Mouse (Mus musculus) intestine, postnatal 0 days (tissue): ENCODE measurements around the gene Sipa1l1. TPM values are rescaled to one million over a fixed set of nuclear protein-coding genes. Genes with fewer than 3 reads are reported as not detected.

ENCODE experiments used
- ATAC-seq: fragments of 200-750 bp; cut with Nextera tagmentation; 2 replicates; pipeline ENCODE4 v1.8.0; 2017; ENCODE audit warnings: mild to moderate bottlenecking, moderate TSS enrichment, moderate library complexity
- H3K27ac ChIP-seq: fragments of 300-500 bp; sonication (generic); 2 replicates; pipeline ENCODE4 v1.5.1; 2014; ENCODE audit warnings: mild to moderate bottlenecking, low read depth, low read length, moderate library complexity
- H3K27me3 ChIP-seq: fragments of 300-500 bp; sonication (generic); replicated peaks from 2 replicates; pipeline ENCODE4 v1.6.1; 2014; ENCODE audit warnings: low read length, mixed read lengths; ENCODE audit not compliant: control insufficient read depth, insufficient read depth
- H3K36me3 ChIP-seq: fragments of 300-500 bp; sonication (generic); 2 replicates; pipeline ENCODE4 v1.6.1; 2014; ENCODE audit warnings: mild to moderate bottlenecking, moderate library complexity; ENCODE audit not compliant: control insufficient read depth, insufficient read depth
- H3K4me1 ChIP-seq: fragments of 300-500 bp; sonication (generic); replicated peaks from 2 replicates; pipeline ENCODE4 v1.6.1; 2014; ENCODE audit warnings: antibody characterized with exemption, low read length, mixed read lengths; ENCODE audit not compliant: control insufficient read depth, insufficient read depth
- H3K4me2 ChIP-seq: fragments of 300-500 bp; sonication (generic); replicated peaks from 2 replicates; pipeline ENCODE4 v1.6.1; 2014; ENCODE audit warnings: low read depth, mild to moderate bottlenecking, moderate library complexity
- H3K4me3 ChIP-seq: fragments of 300-500 bp; sonication (generic); 2 replicates; pipeline ENCODE4 v1.5.1; 2014; ENCODE audit warnings: low read depth, low read length
- H3K9ac ChIP-seq: fragments of 300-500 bp; sonication (generic); 2 replicates; pipeline ENCODE4 v1.6.1; 2014; ENCODE audit warnings: mild to moderate bottlenecking, low read depth, low read length
- H3K9me3 ChIP-seq: fragments of 300-500 bp; sonication (generic); 2 replicates; pipeline ENCODE4 v1.6.1; 2016; ENCODE audit warnings: mixed run types; ENCODE audit not compliant: control insufficient read depth
- CTCF ChIP-seq: sonication (generic); IDR thresholded peaks from 2 replicates; pipeline ENCODE4 v1.5.1; 2016; ENCODE audit warnings: low read depth, mild to moderate bottlenecking, control low read depth, antibody characterized with exemption, moderate library complexity
- WGBS: fragments of 180-500 bp; shearing (Covaris S2); extraction: QIAGEN DNeasy Blood & Tissue Kit; methylation state at CpG from one replicate; pipeline ENCODE4 v1.1.7; 2014; 5-methylcytosine and 5-hydroxymethylcytosine counted together
- polyA plus RNA-seq: library from polyadenylated mRNA; unstranded; fragments of >200 nt; fragmentation: Nextera tagmentation; extraction: Ambion mirVana; gene quantifications from 2 replicates; pipeline ENCODE4 v1.2.1, GENCODE M21; 2015

Sipa1l1 gene
- polyA plus RNA-seq, 1 experiment from 2014 or later, result 10.2 TPM

- no peak for TF ChIP-seq CTCF
- WGBS, result 98% methylated on average over 3 of the region's 3 CpGs
- Histone ChIP-seq H3K4me3 (no peak overlapping the region), H3K9me3 (no peaks in the 10 kb centered on the region), H3K4me1 (peaks cover 4% of the 10 kb centered on the region; the same call in 1 of the 2 replicates), H3K27ac (no peak overlapping the region), H3K27me3 (no peaks in the 10 kb centered on the region), H3K9ac (no peak overlapping the region), H3K36me3 (no peaks in the 10 kb centered on the region), H3K4me2 (no peak overlapping the region)
- no peak for ATAC-seq
These were observed 102.3 kb downstream of the Sipa1l1 start for GRCm38 (mm10) chr12:82271447-82271846.

GRCm38 (mm10) chr12:82273503-82273902, 104.4 kb downstream of the Sipa1l1 start:
- TF ChIP-seq CTCF, result peak; percentile 28; the same call in 1 of the 2 replicates
- no peaks in the 10 kb centered on the region for H3K9me3 ChIP-seq
- WGBS, result 77% methylated on average over 3 of the region's 3 CpGs
- H3K4me3 ChIP-seq, result no peak overlapping the region
- H3K27ac ChIP-seq, result no peak overlapping the region
- H3K9ac ChIP-seq, result no peak overlapping the region
- ATAC-seq, result no peak
- peaks cover 4% of the 10 kb centered on the region; the same call in 1 of the 2 replicates for H3K4me1 ChIP-seq
- H3K27me3 ChIP-seq, result no peaks in the 10 kb centered on the region
- H3K4me2 ChIP-seq, result no peak overlapping the region
- H3K36me3 ChIP-seq, result no peaks in the 10 kb centered on the region

GRCm38 (mm10) chr12:82274576-82274975, 105.5 kb downstream of the Sipa1l1 start:
- no peak for ATAC-seq
- H3K36me3 ChIP-seq, result no peaks in the 10 kb centered on the region
- TF ChIP-seq CTCF, result peak; percentile 22; the same call in 1 of the 2 replicates
- WGBS, result 84% methylated on average over 5 of the region's 5 CpGs
- H3K9ac ChIP-seq, result no peak overlapping the region
- H3K27me3 ChIP-seq, result no peaks in the 10 kb centered on the region
- H3K4me1 ChIP-seq, result no peaks in the 10 kb centered on the region; the same call in 1 of the 2 replicates
- H3K27ac ChIP-seq, result no peak overlapping the region
- H3K4me2 ChIP-seq, result no peak overlapping the region
- H3K4me3 ChIP-seq, result no peak overlapping the region
- H3K9me3 ChIP-seq, result no peaks in the 10 kb centered on the region

- Histone ChIP-seq H3K27ac (no peak overlapping the region), H3K4me3 (no peak overlapping the region), H3K4me2 (no peak overlapping the region), H3K36me3 (peaks cover 4% of the 10 kb centered on the region; the same call in 1 of the 2 replicates), H3K9ac (no peak overlapping the region), H3K27me3 (no peaks in the 10 kb centered on the region), H3K4me1 (no peaks in the 10 kb centered on the region; the same call in 1 of the 2 replicates), H3K9me3 (no peaks in the 10 kb centered on the region)
- ATAC-seq, result no peak
- 53% methylated on average over 5 of the region's 5 CpGs for WGBS
- TF ChIP-seq CTCF, result no peak
These were observed 106.6 kb downstream of the Sipa1l1 start for GRCm38 (mm10) chr12:82275767-82276166.

GRCm38 (mm10) chr12:82276591-82276990, 107.5 kb downstream of the Sipa1l1 start:
- no peak overlapping the region for H3K4me2 ChIP-seq
- H3K27ac ChIP-seq, result no peak overlapping the region
- H3K27me3 ChIP-seq, result no peaks in the 10 kb centered on the region
- no peaks in the 10 kb centered on the region; the same call in 1 of the 2 replicates for H3K4me1 ChIP-seq
- no peak overlapping the region for H3K9ac ChIP-seq
- H3K36me3 ChIP-seq, result peaks cover 4% of the 10 kb centered on the region; the same call in 1 of the 2 replicates
- TF ChIP-seq CTCF, result no peak
- no peak overlapping the region for H3K4me3 ChIP-seq
- no peak for ATAC-seq
- no peaks in the 10 kb centered on the region for H3K9me3 ChIP-seq
- 94% methylated on average over 1 of the region's 1 CpGs for WGBS

- H3K9ac ChIP-seq, result no peak overlapping the region
- no peak overlapping the region; the same call in 1 of the 2 replicates for H3K4me2 ChIP-seq
- H3K9me3 ChIP-seq, result no peaks in the 10 kb centered on the region
- ATAC-seq, result peak; percentile 71
- H3K27me3 ChIP-seq, result no peaks in the 10 kb centered on the region
- TF ChIP-seq CTCF, result no peak
- no peak overlapping the region for H3K4me3 ChIP-seq
- H3K4me1 ChIP-seq, result no peaks in the 10 kb centered on the region
- H3K27ac ChIP-seq, result no peak overlapping the region; the same call in 1 of the 2 replicates
- WGBS, result 47% methylated on average over 5 of the region's 5 CpGs
- peaks cover 4% of the 10 kb centered on the region; the same call in 1 of the 2 replicates for H3K36me3 ChIP-seq
These were observed 115.5 kb downstream of the Sipa1l1 start for GRCm38 (mm10) chr12:82284617-82285016.
